Mouse (Mus musculus): ENCODE data around the gene Atpif1.
"Not testable (repeated sequence)": the region's sequence is repeated elsewhere in the genome, so short reads cannot be mapped to it uniquely, and the experiment has no call there.

Atpif1 gene

GRCm38 (mm10) chr4:132532981-132533916, at the start of gene Atpif1:
Gene Atpif1, minus strand, starts transcription at chr4:132533659.
- DNase-seq = peak; percentile 91

- DNase-seq = no peak
Measured at GRCm38 (mm10) chr4:132574809-132575347, 41.4 kb upstream of the Atpif1 start.

- DNase-seq = no peak
Measured at GRCm38 (mm10) chr4:132573327-132573726, 39.9 kb upstream of the Atpif1 start.

GRCm38 (mm10) chr4:132571190-132571589, 37.7 kb upstream of the Atpif1 start:
- no peak for DNase-seq

GRCm38 (mm10) chr4:132569115-132569514, 35.7 kb upstream of the Atpif1 start:
- no peak for DNase-seq

GRCm38 (mm10) chr4:132567361-132567779, 33.9 kb upstream of the Atpif1 start:
- DNase-seq = no peak

GRCm38 (mm10) chr4:132565089-132565747, 31.8 kb upstream of the Atpif1 start:
- DNase-seq = no peak

- DNase-seq = no peak
Measured at GRCm38 (mm10) chr4:132563965-132564364, 30.5 kb upstream of the Atpif1 start, which contains the start of gene Ptafr. Gene Ptafr, plus strand, starts transcription at chr4:132564067.

GRCm38 (mm10) chr4:132563261-132563660, 29.8 kb upstream of the Atpif1 start:
- DNase-seq = no peak

GRCm38 (mm10) chr4:132555550-132555949, 22.1 kb upstream of the Atpif1 start:
- DNase-seq = not testable (repeated sequence)

GRCm38 (mm10) chr4:132554653-132555052, 21.2 kb upstream of the Atpif1 start:
- DNase-seq = no peak

GRCm38 (mm10) chr4:132554221-132554620, 20.8 kb upstream of the Atpif1 start:
- DNase-seq = no peak

GRCm38 (mm10) chr4:132545851-132546250, 12.4 kb upstream of the Atpif1 start:
- DNase-seq = peak; percentile 50

- DNase-seq = no peak
Measured at GRCm38 (mm10) chr4:132542724-132543123, 9.3 kb upstream of the Atpif1 start.

- no peak for DNase-seq
Measured at GRCm38 (mm10) chr4:132541413-132541812, 8.0 kb upstream of the Atpif1 start.

GRCm38 (mm10) chr4:132539481-132539880, 6.0 kb upstream of the Atpif1 start:
- DNase-seq = no peak

- DNase-seq = peak; percentile 93
Measured at GRCm38 (mm10) chr4:132535406-132536121, 2.1 kb upstream of the Atpif1 start, which contains the start of gene Dnajc8. Gene Dnajc8, plus strand, starts transcription at chr4:132535550.

- no peak for DNase-seq
Measured at GRCm38 (mm10) chr4:132532496-132532895, 963 bp downstream of the Atpif1 start.

- no peak for DNase-seq
Measured at GRCm38 (mm10) chr4:132530033-132530804, 3.2 kb downstream of the Atpif1 start.

GRCm38 (mm10) chr4:132529344-132529743, 4.1 kb downstream of the Atpif1 start:
- no peak for DNase-seq

- DNase-seq = no peak
Measured at GRCm38 (mm10) chr4:132527917-132528522, 5.4 kb downstream of the Atpif1 start.

- no peak for DNase-seq
Measured at GRCm38 (mm10) chr4:132526678-132527077, 6.8 kb downstream of the Atpif1 start.

Data from cerebellum, adult 9-11 months (tissue).